Mouse (Mus musculus): Measurements from ENCODE around the gene Wsb1.
A peak's percentile ranks its signal among the peaks of the same experiment; 100 is the strongest.
"Not testable (repeated sequence)": the region's sequence is repeated elsewhere in the genome, so short reads cannot be mapped to it uniquely, and the experiment has no call there.

The Wsb1 gene

DNA sequence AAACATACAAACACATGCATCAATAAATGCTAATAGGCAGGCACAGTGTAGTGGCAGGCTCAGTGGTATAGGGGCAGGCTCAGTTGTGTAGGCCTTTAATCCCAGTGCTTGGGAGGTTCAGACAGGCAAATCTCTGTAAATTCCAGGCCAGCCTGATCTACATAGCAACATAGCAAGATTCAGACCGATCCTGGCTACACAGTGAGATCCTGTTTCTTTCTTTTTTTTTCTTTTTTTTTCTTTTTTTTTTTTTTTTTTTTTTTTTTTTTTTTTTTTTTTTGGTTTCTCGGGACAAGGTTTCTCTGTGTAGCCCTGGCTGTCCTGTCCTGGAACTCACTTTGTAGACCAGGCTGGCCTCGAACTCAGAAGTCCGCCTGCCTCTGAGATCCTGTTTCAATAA is 5.7 kb upstream of the Wsb1 start:
- not testable (repeated sequence) for DNase-seq

DNA sequence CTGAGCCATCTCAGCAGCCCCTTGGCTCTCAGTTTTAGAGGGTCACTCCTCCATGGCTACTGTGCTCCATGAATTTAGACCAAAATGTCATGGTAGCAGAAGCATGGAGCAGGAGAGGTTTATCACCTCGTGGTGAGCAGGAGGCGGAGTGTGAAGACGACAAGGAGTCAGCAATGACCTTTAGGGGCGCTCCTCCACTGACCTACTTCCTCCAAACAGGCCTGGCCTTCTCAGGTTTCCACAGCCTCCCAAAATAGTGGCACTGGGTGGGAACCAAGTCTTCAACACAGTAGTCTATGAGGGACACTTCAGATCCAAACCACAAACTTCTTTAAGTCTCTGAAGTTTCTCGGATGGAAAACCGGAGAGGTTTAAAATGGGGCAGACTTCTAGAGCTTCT is 4.3 kb upstream of the Wsb1 start:
- DNase-seq = no peak

DNA sequence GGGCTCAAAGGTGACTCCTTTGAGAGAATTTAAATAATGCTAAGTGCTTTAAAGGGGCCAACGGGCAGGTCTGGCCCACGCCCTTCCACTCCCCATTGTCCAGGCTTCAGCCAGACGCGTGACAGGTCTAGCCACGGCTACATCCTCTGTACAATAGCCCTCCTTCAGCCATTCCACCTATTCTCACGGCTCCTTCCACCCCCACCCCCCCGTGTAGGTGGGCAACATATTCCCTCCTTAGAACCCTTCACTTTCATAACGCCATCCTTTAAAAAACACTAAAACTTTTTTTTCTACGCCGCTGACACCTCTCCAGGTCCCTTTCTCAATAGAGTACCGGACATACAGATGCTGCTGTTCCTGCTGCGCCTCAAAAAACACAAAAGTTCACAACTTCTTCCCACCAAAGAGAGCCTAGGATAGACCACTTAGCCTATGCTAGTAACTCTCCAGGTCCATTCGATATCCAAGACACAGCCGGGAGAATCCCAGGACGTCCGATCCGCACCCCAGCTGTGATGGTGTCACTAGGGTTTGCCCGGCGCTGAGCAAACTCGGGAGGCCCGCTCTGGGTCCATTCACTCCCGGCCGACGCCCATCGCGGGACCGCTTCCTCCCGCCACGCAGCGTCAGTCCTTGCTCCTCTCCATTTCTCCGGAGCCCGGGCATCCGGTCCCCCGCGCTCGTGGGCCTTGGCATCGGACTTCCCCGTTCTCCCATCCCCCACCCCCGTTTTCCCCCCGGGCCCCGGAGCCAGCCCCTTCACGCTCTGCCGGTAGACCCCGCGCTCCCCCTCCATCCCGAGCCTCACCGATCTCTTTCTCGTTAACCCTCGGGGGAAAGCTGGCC is 705 bp downstream of the Wsb1 start:
- DNase-seq = peak; percentile 72

DNA sequence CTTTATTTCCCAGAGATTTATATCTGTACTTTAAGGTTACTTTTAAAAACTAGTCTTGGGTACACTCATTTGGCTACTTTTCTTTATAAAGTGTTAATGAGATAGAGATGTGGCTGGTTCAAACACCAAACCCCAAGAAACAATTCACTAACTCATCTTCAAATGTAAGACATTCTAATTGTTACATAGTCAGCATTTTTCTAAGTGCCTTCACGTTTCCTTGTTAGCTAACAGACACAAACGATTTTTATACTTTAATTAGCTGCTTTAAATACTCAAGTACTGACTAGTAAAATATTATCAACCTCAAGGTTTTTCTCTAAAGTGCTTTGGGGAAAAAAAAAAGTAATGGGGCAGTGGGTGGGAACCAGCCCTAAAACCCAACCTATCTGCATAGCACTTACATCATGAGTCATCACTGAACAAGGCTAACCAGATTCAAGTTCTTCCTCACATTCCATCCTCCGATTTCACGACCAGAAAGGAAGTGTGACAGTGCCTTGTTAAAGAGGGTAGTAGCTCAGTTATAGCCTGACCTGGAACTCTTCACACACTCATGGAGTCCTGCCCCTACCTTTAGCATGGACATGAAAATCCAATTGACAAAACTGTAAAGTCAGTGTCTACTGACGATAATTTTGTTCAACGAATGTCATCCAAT is 1.5 kb downstream of the Wsb1 start:
- peak; percentile 46 for DNase-seq

DNA sequence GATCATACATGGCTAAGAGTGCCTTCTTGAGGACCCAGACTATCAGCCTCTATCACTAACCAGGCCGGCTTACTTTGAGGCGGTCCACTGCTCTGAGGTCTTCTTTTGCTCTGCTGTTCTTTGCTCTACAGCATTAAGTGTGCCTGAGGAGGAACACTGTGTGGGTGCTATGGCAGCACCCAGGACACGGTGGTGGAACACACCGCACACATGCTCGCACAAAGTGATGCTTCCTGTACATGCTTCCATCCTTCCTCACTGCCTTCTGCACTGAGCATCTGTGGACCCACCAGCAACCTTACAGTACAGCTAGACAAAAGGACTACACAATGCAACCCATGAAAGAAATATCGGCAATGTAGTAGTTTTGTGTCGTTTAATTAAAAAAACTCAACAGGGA is 15.4 kb downstream of the Wsb1 start:
- no peak for DNase-seq

DNA sequence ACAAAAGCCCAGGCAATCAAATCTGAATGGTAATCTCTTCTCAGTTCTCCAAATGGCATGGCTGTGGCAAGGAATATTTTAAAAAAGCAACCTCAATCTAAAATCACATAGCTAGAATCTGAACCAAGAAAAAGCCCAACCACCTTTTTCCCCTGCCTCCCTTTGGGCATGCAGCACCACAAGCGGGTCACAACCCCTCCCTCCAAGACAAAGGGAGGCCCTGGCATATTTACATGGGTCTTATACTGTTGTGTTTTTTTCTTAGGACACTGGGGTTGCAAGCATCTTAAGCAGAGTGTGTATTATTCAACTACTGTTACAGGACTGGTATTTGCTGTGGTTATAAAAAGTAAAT is 16.1 kb downstream of the Wsb1 start:
- peak; percentile 68 for DNase-seq

DNA sequence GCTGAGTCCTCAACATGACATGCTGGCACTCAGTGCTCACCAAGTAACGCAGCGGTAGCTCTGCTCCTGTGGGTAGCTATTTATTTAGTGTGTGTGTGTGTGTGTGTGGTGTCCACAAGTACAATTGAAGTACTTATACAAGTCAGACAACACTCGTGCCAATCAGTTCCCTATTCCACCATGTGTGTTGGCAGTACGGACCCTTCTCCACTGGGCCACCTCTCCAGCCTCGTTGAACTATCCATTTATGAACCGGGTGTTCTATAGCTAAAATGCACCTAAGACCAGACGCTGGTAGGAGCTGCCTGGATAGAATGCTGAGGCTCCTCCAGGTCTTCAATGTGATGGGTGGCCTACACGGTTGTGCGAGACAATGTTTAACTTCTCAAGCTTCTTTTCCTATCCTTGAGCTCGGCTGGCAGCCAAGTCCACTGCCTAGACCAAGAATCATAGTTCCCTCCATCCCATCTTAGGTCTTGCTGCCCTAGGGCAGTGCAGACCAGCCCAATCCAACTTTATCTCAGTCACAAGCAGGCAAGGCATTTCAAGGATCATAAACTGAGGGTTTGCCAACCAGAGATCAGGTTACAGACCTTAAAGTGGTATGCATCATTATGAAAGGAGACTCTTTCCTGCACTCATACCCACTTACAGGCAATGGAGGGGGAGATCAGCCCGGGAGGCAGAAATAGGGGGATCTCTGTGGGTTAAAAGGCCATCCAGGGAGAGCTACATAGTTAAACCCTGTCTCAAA is 16.6 kb downstream of the Wsb1 start:
- DNase-seq = peak; percentile 93

DNA sequence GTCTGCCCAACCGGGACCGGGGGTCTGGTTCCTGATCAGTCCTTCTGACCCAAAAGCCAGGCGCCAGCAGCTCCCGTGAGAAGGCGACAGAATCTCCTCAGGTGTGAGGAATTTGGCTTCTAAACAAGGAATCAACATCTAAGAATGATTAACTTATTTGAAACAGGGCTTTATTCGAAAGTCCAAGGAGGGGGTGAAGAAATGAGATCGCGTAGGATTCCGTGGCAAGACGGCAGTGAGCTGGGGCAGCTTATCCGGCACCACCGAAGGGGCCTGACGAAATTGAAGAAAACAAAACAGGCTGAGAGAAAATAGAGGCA is 24.3 kb downstream of the Wsb1 start:
- DNase-seq = peak; percentile 79

DNA sequence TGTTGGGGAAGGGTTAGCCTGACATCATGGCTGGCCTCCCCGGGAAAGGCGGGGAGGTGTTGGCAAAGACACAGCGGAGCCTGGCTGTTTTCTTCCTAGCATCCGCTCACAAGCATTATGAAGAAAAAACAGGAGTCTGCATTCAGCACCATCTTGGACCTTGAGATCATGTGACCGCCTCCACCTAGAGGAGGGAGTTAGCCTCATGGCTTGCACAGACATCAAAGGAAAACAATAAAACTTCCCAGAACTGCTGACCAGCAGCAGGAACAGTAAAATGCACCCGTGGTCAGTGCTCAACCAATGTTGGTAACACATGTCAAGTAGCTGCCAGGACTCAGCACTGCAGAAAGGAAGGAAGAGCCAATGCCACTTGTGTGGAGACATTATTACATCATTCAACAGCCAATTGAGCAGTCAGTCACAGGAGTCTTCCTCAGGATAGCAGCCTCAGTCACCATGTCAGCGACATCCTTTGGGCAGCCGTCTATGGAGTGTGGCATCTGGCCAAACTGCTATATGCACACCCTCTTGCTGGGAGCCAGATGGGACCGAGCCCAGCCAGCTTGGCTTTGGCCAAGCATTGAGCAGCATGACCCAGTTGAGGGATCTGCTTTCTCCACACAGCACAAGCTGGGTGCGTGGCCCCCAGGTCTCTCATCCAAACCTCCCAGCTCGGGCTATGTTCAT is 24.8 kb downstream of the Wsb1 start:
- DNase-seq = peak; percentile 57

DNA sequence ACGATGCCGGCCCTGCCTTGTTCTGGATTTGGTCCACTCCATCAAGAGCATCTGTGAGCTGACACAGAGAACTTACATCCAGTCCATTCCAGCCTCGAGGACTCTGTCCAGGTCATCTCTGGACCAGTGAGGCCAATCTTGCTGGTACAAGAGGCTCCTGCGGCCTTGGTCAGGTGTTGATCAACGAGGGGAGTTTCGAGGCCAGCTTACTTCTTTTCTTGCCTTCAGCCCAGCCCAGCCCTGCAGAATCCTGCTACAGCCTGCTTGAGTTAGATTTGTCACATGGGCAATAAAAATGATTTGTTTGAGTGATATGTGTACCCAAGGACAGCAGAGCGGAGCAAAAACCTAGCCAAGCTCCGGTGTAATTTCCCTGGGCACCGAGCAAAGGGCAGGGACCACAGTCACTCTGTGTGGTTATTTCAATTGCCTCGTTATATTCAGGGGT is 25.4 kb downstream of the Wsb1 start:
- DNase-seq = peak; percentile 87

DNA sequence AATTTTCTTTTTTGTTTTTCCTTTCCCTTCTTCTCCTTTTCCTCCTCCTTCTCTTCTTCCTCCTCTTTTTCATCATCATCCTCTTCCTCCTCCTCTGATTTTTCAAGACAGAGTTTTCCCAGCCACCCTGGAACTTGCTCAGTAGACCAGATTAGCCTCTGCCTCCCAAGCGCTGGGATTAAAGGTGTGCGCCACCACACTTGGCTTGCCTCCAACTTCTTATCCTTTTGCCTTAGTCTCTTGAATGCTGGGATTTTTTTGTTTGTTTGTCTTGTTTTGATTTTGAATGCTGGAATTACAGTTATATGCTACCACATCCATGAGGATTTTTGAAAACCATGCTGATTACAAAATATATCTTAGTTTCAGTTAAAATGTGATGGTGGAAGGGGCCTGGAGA is 26.4 kb downstream of the Wsb1 start:
- peak; percentile 34 for DNase-seq

DNA sequence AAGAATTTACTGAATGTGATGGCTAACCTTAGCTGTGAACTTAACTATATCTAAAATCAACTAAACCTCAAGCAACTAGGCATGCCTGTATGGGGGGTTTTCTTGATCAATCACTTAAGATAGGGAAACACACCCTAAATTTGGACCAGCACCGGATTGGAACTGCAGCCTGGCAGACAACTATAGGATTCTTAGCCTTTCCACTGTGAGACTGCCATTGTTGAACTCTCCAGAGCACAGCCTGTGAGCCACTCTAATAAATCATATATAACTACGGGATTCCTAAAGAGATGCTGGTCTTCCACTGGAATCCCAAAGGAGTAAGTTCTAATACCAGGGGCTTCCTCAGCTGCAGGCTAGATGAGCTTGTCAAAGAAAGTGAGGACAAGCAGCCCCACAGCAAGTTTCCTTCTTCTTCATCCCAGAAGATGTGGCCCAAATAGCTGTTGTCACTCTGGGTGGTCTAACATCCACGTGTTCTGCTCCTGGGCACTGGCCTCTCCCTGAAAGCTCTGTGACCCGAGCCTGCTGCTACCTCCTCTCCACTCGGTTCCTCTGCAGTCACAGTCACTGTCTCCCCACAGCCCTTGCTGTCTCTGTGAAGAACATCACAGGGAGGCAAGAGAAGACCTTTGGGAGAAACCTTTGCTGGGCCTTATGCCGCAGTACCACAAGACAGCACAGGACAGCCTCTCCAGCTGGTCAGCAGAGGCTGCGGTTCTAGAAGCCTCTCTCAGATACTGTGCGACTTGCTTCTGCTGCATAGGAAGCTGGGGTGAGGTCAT is 28.9 kb downstream of the Wsb1 start:
- DNase-seq = no peak

DNA sequence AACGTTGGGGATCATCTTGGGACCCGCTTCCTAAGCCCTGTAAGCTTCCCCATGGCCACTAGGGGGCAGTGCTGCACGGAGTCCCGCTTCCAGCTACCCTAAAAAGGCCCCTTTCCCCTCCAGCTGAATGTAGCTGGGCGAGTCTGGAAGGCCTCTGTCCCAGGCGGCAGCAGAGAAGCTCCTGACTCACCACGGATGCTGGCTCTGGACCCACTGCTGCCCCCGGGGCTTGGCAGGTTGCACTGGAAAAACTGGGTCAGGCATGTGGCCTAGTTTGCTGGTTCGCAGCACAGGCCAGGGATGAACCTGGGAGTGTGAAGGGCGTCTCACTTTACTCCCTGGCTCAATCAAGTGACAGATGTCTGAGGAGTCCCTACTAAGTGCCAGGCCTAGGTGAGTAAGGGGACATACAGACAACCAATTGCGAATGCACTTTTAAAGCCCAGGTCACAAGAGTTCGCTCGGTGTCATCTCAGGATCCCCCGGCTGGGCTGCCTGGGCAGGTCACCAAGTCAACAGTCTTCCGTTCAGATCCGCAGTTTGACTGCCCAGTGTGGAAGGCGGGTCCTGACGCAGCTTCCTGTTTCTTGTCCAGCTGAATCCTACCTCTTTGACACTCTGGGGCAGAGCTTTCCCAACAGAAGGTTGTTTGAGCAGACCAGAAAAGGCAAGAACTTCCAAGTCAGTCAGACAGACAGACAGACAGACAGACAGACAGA is 29.8 kb downstream of the Wsb1 start:
- peak; percentile 94 for DNase-seq

DNA sequence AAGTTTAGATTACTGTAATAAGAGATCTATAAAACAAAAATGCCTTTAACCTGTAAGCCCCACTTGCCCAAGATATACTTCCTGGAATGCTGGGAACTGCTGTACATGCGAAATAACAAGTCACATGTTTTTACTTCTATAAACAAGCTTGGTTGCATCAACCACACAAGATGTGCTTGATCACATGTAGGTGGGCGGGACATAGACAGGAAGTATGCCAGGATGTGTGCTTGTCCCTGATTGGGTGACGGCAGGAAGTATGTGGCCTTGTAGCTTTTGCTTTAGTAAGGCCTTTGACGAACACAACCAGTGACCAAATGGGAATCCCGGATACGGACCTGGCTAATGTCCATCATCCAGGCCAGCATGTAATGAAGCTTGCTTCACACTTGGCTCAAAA is 31.1 kb downstream of the Wsb1 start:
- DNase-seq = peak; percentile 41

DNA sequence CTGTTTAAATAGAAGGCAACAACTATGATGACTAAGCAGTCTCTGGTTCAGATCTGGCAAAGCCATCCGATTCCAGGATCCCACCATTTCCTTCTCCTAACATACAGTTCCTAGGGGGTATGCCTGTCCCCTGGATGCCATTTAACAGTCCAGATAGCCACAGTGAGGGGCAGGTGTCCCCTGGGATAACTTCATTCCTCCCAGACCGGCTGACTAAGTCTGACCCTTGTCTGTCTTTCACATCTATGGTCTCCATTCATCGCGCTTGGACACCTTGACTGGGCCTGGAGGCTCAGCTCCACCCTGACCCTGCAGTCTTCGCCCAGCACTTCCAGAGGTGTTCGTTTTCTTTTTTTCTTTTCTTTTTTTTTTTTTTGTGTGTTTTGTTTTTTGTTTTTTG is 31.8 kb downstream of the Wsb1 start:
- no peak for DNase-seq

DNA sequence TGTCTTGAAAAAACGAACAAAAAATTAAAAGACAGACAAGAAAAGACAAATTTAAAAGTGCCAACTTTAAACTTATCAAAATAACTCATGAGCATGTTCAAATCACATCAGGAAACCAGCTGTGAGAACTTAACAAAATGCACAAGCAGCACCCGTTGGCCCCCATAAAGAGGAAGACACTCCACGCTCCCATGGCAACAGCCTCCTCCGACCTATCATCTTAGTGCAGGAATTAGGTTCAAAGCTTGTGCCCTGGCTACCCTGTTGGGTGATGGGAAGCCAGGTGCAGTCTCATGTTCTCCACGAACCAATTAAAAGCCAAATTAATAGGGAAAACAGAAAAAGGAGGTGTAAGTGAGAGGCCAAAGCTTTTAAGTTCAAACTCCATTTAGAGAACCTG is 32.8 kb downstream of the Wsb1 start:
- DNase-seq = no peak

DNA sequence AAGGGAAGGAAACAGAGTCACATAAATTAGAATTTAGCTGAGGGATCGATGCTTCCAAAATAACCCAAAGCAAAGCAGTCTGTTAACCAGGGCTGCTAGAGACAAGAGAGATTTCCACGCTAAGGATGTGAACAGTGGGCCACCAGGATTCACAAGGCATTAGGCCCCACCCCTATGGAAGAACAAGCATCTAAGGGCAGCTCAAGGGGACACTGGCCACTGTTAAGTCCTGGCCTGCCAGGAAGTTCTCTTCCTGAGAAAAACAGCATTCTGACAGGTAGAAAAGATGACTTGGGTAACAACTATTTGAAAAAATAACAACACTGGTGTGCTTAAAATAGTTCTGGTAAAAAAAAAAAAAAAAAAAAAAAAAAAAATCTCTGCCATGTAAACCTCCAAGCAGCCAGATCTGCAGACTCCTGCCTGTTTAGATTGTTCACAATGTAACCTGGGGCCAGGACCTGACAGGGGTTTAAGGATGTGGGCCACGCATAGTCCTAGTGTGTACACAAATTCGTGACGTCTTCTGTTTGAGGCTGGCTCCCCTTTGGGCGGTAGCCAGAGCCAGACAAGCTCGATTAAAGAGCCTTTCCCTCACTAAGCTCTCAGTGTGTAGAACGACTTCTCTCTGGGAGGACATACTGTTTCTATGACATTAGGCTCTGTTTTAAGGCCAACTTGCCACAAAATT is 35.4 kb downstream of the Wsb1 start:
- DNase-seq = peak; percentile 36

DNA sequence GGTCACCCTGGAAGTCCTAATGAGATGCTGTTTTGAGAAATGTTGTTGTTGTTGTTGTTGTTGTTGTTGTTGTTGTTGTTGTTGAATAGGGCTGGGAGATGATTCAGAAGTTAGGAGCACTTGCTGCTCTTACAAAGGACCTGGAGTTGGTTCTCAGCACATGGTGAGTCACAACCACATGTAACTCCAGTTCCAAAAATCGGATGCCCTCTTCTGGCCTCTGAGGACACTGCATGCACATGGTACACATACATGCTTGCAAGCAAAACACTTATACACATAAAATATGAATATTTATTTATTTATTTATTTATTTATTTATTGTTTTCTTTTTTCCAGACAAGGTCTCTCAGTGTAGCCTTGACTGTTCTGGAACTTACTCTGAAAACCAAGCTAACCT is 36.4 kb downstream of the Wsb1 start:
- no peak for DNase-seq

DNA sequence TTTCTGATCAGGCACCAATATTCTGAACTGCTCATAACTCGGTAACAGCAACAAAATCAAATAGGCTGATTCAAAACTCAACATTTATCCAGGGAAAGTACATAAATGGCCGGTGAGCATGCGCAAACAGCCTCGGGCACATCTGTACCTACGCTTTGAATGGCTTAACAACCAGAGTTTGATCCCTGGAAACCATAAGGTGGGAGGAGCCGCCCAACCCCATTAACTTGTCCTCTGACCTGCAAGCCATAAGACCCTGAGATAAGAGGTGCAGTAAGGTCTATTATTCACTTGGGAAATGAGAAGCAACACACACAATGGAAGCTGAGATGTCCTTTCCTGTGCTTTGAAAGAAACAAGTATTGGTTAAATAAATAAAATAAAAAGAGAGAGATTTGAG is 37.3 kb downstream of the Wsb1 start:
- no peak for DNase-seq

DNA sequence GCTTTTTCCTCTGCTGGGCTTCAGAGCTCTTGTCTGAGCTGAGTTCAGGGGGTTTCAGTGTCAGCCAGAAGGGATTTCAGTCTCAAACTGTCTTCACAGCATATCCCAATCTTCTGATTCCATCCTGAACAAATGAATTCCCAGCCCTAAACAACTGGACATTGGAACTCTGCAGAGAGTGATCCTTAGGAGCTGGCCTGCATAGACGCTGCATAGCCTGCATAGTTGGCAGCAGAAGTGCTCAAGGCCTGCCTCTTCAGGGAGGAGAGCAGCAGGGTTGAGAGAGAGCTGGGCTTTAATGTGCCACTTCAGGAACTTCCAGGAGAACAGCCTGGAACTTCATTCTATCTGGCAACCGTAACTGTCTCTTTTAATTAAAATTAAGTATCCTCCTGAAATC is 38.9 kb downstream of the Wsb1 start:
- no peak for DNase-seq

DNA sequence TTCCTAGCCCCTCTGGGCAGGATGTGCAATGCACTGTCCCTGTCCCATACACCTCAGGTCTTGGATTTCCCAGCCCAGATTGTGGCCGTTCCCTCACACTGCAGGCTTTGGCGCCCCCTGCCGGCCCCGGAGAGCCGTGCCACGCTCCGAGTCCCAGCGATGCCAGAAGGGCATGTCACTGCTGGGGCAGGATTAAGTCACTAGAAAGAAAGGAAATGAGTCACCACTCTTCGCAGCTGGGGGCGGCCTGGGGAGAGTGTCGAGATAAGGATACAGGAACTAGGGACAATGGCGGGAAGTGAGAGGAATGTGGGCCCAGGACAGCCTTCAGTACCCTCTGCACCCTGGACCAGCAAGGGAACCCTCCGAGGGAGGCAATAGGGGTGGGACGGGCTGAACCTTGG is 40.5 kb downstream of the Wsb1 start:
- DNase-seq = peak; percentile 95

Data from kidney, postnatal 14 days (tissue).